Mouse (Mus musculus) neural tube, embryonic 11.5 days (tissue): ENCODE data around the gene AC124502.3. TPM values are rescaled to one million over a fixed set of nuclear protein-coding genes. Genes with fewer than 3 reads are reported as not detected.
A peak's percentile ranks its signal among the peaks of the same experiment; 100 is the strongest.

Experiments
- ATAC-seq: fragments of 200-750 bp; cut with Nextera tagmentation; 2 replicates; pipeline ENCODE4 v1.8.0; 2017; ENCODE audit warnings: moderate number of reproducible peaks, mild to moderate bottlenecking, moderate TSS enrichment, moderate library complexity; ENCODE audit not compliant: insufficient read depth, low FRiP score, low TSS enrichment
- DNase-seq: peaks from one replicate; pipeline ENCODE4 v3.0.0-alpha.2; 2015; ENCODE audit warnings: low spot score
- H3K27ac ChIP-seq: fragments of 300-500 bp; sonication (generic); 2 replicates; pipeline ENCODE4 v1.5.1; 2014; ENCODE audit warnings: low read depth, mild to moderate bottlenecking, low read length
- H3K27me3 ChIP-seq: fragments of 300-500 bp; sonication (generic); 2 replicates; pipeline ENCODE4 v1.6.1; 2014; ENCODE audit warnings: mild to moderate bottlenecking, low read length, mixed read lengths; ENCODE audit not compliant: control insufficient read depth, insufficient read depth
- H3K36me3 ChIP-seq: fragments of 300-500 bp; sonication (generic); 2 replicates; pipeline ENCODE4 v1.6.1; 2014; ENCODE audit warnings: mild to moderate bottlenecking, low read length, moderate library complexity, mixed read lengths; ENCODE audit not compliant: control insufficient read depth, insufficient read depth
- H3K4me1 ChIP-seq: fragments of 300-500 bp; sonication (generic); 2 replicates; pipeline ENCODE4 v1.6.1; 2014; ENCODE audit warnings: low read length, mixed read lengths; ENCODE audit not compliant: control insufficient read depth, insufficient read depth
- H3K4me2 ChIP-seq: fragments of 300-500 bp; sonication (generic); 2 replicates; pipeline ENCODE4 v1.6.1; 2014; ENCODE audit warnings: low read depth, mild to moderate bottlenecking, moderate library complexity
- H3K4me3 ChIP-seq: fragments of 300-500 bp; sonication (generic); 2 replicates; pipeline ENCODE4 v1.5.1; 2014; ENCODE audit warnings: low read depth, low read length
- H3K9ac ChIP-seq: fragments of 300-500 bp; sonication (generic); 2 replicates; pipeline ENCODE4 v1.6.1; 2014; ENCODE audit warnings: mild to moderate bottlenecking, low read length
- H3K9me3 ChIP-seq: fragments of 300-500 bp; sonication (generic); 2 replicates; pipeline ENCODE4 v1.6.1; 2016; ENCODE audit warnings: low read length; ENCODE audit not compliant: control insufficient read depth
- WGBS: fragments of 180-500 bp; shearing (Covaris S2); extraction: QIAGEN DNeasy Blood & Tissue Kit; methylation state at CpG from one replicate; pipeline ENCODE4 v1.1.7; 2014; 5-methylcytosine and 5-hydroxymethylcytosine counted together
- polyA plus RNA-seq: library from polyadenylated mRNA; unstranded; fragments of >200 nt; fragmentation: Nextera tagmentation; extraction: Ambion mirVana; gene quantifications from 2 replicates; pipeline ENCODE4 v1.2.1, GENCODE M21; 2014

The AC124502.3 gene
- polyA plus RNA-seq, 1 experiment from 2014 or later, result 1.2 TPM

- H3K9me3 ChIP-seq, result no peaks in the 10 kb centered on the region
- 0 out of 2 replicates have a peak overlapping the region, but pooled peaks have one; percentile 66 for H3K27ac ChIP-seq
- peak; percentile 37 for ATAC-seq
- peaks cover 25% of the 10 kb centered on the region for H3K4me1 ChIP-seq
- DNase-seq, result no peak
- H3K4me2 ChIP-seq, result peak overlapping the region; percentile 98
- 13% methylated on average over 41 of the region's 41 CpGs for WGBS
- no peaks in the 10 kb centered on the region for H3K27me3 ChIP-seq
- peak overlapping the region; percentile 86 for H3K9ac ChIP-seq
- no peaks in the 10 kb centered on the region for H3K36me3 ChIP-seq
- H3K4me3 ChIP-seq, result peak overlapping the region; percentile 85
These were observed 817 bp downstream of the AC124502.3 start for GRCm38 (mm10) chr19:5039301-5040114.

GRCm38 (mm10) chr19:5040862-5041523 is 2.3 kb downstream of the AC124502.3 start, which contains the start of gene Brms1:
Gene Brms1 (plus strand): TSS chr19:5041354.
- peak; percentile 95 for DNase-seq
- peak within 1 kb of the TSS; percentile 66 for H3K9ac ChIP-seq
- no peaks in the 10 kb centered on the region for H3K9me3 ChIP-seq
- H3K4me2 ChIP-seq, result peak within 1 kb of the TSS; percentile 98
- peak within 1 kb of the TSS; percentile 90 for H3K4me3 ChIP-seq
- no peaks in the 10 kb centered on the region; the same call in 1 of the 2 replicates for H3K36me3 ChIP-seq
- H3K4me1 ChIP-seq, result peaks cover 25% of the 10 kb centered on the region
- no peaks in the 10 kb centered on the region for H3K27me3 ChIP-seq
- H3K27ac ChIP-seq, result peak within 1 kb of the TSS; percentile 44; the same call in 1 of the 2 replicates
- 9% methylated on average over 40 of the region's 40 CpGs for WGBS
- peak; percentile 74 for ATAC-seq

- H3K27me3 ChIP-seq, result no peaks in the 10 kb centered on the region
- peak overlapping the region; percentile 44; the same call in 1 of the 2 replicates for H3K27ac ChIP-seq
- peaks cover 25% of the 10 kb centered on the region for H3K4me1 ChIP-seq
- H3K36me3 ChIP-seq, result peaks cover 4% of the 10 kb centered on the region; the same call in 1 of the 2 replicates
- ATAC-seq, result 0 out of 2 replicates have a peak, but pooled peaks have one; percentile 11
- H3K4me2 ChIP-seq, result peak overlapping the region; percentile 98
- peak overlapping the region; percentile 66 for H3K9ac ChIP-seq
- peak overlapping the region; percentile 90 for H3K4me3 ChIP-seq
- H3K9me3 ChIP-seq, result no peaks in the 10 kb centered on the region
- DNase-seq, result no peak
- 2% methylated on average over 16 of the region's 16 CpGs for WGBS
These were observed 2.9 kb downstream of the AC124502.3 start for GRCm38 (mm10) chr19:5041588-5041987.

GRCm38 (mm10) chr19:5045531-5045930 is 6.8 kb downstream of the AC124502.3 start:
- H3K27me3 ChIP-seq, result peaks cover 1% of the 10 kb centered on the region; the same call in 1 of the 2 replicates
- 85% methylated on average over 4 of the region's 4 CpGs for WGBS
- H3K4me2 ChIP-seq, result no peak overlapping the region
- H3K4me3 ChIP-seq, result no peak overlapping the region
- peaks cover 9% of the 10 kb centered on the region for H3K4me1 ChIP-seq
- DNase-seq (no peak), ATAC-seq (no peak)
- H3K27ac ChIP-seq, result no peak overlapping the region
- H3K9me3 ChIP-seq, result no peaks in the 10 kb centered on the region
- peaks cover 6% of the 10 kb centered on the region for H3K36me3 ChIP-seq
- no peak overlapping the region for H3K9ac ChIP-seq

DNA sequence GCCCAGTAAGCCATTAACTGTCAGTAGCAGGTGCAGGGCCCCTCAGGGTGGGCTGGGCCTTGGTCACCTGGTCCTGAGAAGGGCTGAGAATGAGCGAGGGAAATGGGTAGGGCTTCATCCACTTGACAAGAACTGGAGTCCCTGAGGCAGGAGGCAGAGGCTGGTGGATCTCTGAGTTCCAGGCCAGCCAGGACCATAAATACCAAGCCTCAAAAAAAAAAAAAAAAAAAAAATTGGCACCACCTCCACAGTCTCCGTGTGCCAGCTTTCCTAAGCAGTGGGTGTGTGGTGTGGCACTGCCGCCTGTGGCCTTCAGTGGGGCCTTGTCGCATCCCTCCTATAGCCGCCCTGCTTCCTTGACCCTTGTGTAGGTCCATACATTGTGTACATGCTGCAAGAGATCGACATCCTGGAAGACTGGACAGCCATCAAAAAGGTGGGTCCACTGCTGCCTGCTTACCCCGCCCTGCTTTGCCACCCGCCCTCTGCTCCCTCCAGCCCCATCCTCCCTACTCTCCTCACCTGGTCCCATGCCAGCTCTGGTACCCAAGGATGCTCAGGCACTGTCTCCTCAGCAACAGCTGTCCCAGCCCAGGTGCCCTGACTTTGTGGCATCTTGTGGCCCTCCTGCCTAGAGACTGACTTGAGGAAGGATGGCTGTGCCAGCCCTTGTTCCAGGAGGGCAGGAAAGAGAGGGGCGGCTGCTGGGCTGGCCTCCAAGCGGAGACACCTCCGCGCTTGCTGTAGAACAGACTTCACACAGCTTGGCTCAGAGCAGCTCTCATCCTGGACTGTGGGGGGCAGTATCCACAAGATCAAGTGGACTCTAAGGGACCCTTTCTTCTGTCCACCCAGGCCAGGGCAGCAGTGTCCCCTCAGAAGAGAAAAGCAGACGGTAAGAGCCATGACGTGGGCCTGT is 9.7 kb downstream of the AC124502.3 start:
- Histone ChIP-seq H3K27me3 (peaks cover 29% of the 10 kb centered on the region), H3K9ac (no peak overlapping the region), H3K36me3 (peaks cover 6% of the 10 kb centered on the region), H3K27ac (no peak overlapping the region), H3K4me1 (no peaks in the 10 kb centered on the region), H3K4me3 (no peak overlapping the region), H3K4me2 (no peak overlapping the region), H3K9me3 (no peaks in the 10 kb centered on the region)
- ATAC-seq (no peak), DNase-seq (no peak)
- WGBS, result 87% methylated on average over 14 of the region's 14 CpGs

GRCm38 (mm10) chr19:5049325-5049724 is 10.6 kb downstream of the AC124502.3 start:
- no peak overlapping the region for H3K9ac ChIP-seq

DNA sequence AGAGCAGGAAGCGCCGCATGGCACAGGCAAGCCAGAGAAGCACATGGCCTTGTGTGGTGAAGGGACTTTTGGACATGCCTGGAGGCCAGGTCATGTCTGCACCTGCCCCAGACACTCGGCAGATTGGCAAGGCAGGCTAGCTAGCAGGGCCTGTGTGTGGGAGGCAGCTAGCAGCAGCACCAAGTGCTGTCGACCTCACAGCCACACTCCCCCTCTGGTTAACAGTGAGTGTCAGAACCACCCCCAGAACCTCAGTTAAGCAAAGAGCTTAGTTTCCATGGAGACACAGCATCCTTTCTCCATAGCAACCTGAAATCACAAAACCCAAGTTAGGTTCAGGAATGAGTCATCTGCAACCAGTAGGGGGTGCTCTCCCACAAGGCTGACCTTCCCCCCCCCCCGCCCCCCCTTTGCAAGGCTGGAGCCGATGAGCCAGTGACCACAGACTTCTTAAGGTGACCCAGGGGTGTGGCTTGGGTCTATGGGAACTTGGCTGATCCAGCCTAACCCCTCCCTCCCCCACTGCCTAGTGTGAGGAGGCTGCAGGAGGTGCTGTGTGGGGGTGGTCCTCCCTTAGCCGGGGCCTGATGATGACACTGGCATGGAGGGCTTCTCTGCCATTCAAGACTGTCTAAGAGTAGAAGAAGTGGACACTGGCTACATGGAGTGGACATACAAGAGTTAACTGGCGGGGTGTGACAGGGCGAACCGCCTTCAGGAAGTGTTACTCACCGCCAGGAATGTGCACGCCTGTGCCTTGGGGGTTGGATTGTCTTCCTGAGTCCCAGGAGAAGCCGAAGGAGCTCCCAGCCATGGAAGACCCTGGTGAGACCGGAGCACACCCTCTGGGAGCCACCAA is 11.6 kb downstream of the AC124502.3 start, which contains the start of gene Rin1:
TSS of gene Rin1 (plus strand) at position 435 of the 859 bp plus-strand sequence.
- Histone ChIP-seq H3K4me3 (peak within 1 kb of the TSS; percentile 12; the same call in 1 of the 2 replicates), H3K36me3 (peaks cover 6% of the 10 kb centered on the region), H3K9ac (peak within 1 kb of the TSS; percentile 23), H3K4me1 (no peaks in the 10 kb centered on the region), H3K4me2 (no peak within 1 kb of the TSS), H3K27ac (no peak within 1 kb of the TSS), H3K9me3 (no peaks in the 10 kb centered on the region), H3K27me3 (peaks cover 34% of the 10 kb centered on the region)
- 21% methylated on average over 14 of the region's 14 CpGs for WGBS
- ATAC-seq (no peak), DNase-seq (peak; percentile 30)

More at GRCm38 (mm10) chr19:5049325-5049724, 10.6 kb downstream of the AC124502.3 start:
- Histone ChIP-seq H3K9me3 (no peaks in the 10 kb centered on the region), H3K4me2 (no peak overlapping the region), H3K36me3 (peaks cover 6% of the 10 kb centered on the region), H3K4me1 (no peaks in the 10 kb centered on the region), H3K27ac (no peak overlapping the region), H3K4me3 (no peak overlapping the region), H3K27me3 (peaks cover 34% of the 10 kb centered on the region)
- 81% methylated on average over 6 of the region's 6 CpGs for WGBS
- DNase-seq (no peak), ATAC-seq (no peak)
